Mouse (Mus musculus) layer of hippocampus, adult 11-12 months (tissue): Measurements from ENCODE around the gene Fbxl5.
A peak's percentile ranks its signal among the peaks of the same experiment; 100 is the strongest.

ENCODE experiments used
- DNase-seq: peaks from one replicate; pipeline ENCODE4 v3.0.0; 2022; ENCODE audit warnings: low spot score

Gene Fbxl5

DNA sequence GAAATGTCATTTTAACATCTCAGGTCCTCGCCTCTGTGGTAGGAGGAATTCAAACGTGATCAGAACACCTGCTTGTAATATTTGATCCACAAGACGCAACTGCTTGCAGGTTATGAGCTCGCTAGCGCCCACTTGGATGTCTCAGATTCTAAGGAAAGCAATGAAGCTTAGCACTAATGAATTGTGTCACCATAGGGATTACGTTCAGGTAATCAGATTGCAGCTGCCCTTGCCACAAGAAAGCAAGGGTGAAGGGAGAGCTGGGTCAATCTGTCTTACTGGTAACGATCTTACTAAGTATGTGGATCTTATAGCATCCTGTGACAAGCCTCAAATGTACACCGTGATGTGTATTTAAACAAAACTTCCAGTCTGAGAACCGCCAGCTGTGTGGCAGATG lies 5.9 kb upstream of the Fbxl5 start:
- DNase-seq, result no peak

DNA sequence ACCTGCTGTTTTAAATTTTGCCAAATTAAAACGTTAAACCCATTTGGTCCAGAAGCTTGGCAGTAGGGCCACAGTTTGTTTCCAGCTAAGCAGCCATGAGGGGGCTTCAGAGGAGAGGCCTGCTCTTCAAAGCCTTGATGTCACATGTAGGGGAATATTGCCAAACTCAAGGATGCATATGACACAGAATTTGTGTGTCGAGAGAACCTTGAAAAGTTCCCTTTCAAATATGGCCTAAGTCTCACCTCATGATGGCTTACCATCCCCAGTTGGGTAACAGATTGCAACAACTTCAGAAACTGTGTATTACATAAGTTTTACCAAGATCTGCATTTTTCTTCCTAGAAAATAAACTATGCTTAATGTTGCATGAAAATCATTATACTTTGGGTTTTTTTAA lies 5.4 kb upstream of the Fbxl5 start:
- no peak for DNase-seq

DNA sequence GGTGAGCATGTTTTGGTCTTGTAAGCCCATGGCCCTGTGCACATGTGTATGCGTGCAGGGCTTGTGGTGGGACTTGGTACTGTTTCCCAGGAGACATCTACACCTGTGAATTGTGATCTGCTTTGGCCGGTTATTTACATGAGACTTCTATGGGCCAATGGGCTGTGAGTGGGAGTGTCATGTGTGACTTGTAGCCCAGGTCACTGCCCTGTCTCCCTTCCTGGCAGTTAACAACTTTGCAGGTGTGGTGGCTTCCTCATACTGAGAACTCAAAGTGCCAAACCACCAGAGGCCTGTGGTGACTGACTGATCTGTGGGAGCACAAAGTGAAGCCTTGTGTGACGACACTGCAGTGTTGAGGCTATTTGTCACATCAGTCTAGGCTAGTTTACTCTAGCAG lies 3.1 kb upstream of the Fbxl5 start:
- DNase-seq, result no peak

DNA sequence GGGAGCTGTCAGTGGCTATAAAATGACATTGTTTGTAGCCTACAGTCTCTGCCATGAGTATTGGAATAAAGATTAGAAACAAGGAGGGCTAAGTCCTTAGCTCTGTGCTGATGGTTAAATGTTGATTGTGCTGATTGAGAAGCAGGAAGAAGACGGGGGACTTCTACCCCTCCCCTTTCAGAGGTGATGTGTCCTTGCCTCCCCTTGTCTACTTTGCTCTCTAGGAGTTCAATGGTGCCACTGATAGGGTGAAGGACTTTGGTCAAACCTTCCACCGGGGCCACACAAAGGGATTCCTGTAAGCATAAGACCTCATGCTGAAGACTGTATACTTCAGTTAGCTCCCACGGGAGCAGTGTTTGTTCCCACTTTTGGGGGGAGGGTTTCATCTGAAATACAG lies 1.4 kb upstream of the Fbxl5 start:
- no peak for DNase-seq

DNA sequence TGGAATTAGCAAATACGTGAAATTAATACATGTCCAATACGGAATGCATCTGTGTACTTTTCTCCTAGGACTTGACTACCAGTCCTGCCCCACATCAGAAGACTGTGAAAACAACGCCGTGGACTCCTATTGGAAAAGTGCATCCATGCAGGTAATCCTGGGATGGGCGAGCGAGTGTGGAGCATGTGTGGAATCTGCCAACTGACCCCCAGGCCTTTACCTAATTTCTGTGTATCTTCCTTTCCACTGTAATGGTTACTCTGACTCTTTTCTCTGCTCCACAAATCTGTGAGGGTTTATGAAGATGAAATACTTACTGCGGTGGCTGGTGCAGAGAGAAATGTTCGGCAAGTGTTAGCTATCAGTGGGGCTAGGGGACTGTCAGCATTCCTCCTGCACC lies 761 bp upstream of the Fbxl5 start:
- no peak for DNase-seq

DNA sequence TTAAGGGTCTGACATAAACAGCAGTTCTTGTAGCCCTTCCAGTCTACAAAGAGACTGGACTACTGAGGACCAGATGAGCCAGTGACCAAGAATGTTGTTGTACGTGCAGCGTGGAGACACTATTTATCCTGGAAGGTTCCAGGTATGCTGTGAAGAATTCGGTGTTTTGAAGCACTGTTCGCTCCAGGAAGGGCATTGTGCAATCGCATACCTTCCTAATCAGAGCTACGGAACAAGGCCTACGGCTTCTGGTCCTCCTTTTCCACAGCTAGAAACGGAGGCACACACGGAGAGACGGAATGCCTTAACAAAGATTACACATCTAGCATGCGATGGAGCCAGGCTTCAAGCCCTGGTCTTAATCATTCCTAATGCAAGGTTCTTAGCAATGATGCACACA lies 653 bp downstream of the Fbxl5 start:
- DNase-seq, result no peak

DNA sequence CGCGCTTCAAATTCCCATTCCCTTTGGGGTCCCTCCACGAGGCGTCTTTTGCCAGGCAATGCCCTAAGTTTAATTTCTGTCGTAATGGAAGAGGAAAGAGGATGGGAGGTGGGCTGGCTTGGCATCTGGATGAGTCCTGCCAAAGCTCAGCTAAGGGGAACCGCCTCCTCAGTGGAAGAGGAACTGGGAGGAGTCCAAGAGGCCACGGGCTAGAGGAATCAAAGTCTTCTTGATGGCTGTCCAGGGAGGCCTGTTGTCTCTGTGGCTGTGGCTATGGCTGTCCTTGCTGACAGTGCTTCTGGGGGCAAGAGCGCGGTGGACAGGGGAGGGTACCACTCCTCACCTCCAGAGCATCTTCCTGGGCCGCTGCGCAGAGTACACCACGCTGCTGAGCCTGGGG lies 2.7 kb downstream of the Fbxl5 start, which contains the start of gene Bst1:
Bst1 (plus strand) TSS at position 191 of the 400 bp plus-strand sequence.
- DNase-seq, result no peak

DNA sequence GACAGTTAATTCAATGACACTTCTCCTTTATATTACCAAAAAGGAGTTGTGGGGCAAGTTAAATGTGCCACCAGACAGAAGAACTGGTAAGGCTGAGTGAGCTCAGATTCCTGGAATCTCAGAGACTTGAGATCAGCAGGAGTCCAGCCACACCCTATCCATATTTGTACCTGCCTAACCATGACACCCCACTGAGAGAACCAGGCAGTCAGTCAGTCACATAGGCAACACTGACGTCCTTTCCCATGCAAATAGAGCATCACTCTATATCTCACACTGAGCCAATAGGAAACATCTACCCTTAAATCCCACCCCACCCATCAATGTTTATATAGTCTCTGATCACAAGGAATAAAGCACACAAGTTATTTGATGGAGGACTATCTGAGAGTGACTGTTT lies 5.7 kb downstream of the Fbxl5 start:
- DNase-seq, result no peak

DNA sequence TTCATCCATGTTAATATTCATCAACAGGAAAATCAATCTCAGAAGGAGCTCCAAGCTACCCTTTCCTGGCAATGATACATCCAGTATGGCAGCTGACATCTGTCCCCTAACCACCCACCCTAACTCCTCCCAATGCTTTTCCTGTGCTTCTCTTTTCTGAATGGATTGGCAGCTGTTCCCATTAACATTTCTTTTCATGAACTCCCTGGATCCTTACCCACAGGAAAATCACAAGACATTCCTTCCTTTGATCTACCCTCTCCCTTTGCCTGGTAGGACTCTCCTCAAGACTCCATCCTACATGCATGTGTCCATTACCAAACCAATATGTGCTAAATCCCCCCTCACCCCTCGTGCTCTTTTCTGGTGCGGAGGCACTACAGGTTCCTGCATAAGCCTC lies 6.9 kb downstream of the Fbxl5 start:
- no peak for DNase-seq

DNA sequence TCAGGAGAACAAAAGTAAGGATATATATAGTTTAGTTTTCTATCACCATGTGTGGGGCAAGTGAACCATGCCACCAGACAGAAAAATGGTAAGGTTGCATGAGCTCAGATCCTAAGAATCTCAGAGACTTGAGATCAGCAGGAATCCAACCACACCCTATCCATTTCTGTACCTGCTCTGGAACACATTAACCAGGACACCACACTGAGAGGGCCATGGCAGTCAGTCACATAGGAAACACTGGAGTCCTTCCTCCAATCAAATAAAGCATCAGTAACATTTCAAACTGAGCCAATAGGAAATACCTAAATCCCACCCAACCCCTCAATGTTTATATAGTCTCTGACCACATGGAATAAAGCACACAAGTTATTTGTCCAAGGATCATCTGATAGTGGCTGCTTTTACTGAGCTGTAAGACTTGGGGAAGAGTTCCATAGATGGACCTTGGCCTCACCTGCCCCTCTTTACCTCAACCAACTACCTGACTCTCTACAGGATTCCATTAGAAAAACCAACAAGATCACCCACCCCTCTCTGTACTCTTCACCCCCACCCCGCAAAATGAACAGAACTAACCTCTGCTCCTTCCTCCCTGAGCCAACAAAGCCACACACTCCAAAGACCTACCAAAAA lies 10.9 kb downstream of the Fbxl5 start:
- no peak for DNase-seq

DNA sequence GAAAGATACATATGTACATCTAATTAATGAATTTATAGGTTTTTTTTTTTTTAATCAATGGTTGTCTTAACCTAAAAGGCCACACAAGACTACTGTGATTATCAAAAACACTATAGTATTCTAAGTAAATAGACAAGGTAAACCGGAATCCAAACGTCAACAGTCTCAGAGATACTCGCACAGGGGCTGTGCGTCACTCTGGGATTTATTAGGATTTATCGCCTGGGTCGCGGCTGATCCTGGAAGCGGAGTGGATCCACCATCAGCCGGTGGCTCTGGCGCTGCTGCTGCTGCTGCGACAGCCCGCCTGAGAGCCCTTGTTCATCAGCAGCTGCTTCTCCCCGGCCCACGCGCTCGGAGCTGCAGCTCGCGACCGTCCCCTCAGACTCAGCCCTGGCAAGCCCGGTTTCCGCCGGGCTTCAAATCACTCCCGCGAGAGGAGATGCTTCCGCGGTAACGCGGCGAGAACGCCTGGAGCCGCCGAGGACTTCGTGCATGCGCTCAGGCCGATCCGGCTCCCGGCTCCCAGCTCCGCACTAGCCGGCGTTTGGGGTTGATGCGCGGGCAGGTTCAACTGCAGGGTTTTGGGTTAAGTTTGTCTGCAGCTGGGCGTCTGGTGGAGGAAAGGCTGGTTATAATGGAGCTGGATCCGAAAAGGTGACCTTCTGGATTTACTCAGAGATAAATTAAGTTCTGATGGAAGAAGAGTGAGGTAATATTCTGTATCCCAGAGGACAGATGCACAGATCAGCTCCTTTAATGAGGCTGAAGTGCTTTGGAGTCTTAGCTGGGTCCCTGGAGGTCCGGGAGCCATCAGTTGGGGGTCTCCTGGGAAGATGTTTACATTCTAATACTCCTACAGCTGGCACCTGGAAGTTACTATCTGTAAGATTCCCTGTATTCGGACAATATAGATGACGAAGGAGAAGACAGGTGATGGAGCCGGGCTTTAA lies 13.4 kb downstream of the Fbxl5 start:
- peak; percentile 85 for DNase-seq

DNA sequence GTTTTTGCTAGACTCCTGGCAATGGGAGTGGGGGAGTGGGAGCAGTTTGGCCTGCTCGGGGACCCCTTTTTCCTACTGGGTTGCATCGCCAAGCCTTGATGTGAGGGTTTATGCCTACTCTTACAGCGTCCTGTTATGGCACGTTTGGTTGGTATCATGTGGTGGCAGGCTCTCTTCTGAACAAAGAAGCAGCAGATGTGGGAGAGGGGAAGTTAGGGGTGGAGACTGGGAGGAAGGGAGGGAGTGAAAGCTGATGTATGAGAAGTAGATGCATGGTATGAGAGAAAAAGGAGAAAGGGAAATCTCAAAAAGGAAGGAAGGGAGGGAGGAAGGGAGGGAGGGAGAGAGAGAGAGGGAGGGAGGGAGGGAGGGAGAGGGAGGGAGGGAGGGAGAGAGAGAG lies 14.5 kb downstream of the Fbxl5 start:
- DNase-seq, result no peak

DNA sequence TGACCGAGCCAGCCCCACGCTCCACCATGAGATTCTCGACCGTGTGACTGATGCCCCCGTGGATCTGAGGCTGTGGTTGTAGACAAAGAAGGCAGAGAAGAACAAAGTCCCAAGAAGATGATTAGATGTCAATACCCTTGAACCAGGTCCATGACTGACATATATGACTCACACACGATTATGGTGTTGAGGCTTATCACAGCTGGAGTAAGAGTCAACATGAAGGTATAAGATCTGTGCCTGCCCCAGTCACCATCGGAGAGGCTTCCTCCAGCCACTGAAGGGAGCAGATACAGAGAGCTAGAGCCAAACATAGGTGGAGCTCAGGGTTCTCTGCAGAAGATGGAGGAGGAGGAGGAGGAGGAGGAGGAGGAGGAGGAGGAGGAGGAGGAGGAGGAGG lies 15.1 kb downstream of the Fbxl5 start:
- no peak for DNase-seq

DNA sequence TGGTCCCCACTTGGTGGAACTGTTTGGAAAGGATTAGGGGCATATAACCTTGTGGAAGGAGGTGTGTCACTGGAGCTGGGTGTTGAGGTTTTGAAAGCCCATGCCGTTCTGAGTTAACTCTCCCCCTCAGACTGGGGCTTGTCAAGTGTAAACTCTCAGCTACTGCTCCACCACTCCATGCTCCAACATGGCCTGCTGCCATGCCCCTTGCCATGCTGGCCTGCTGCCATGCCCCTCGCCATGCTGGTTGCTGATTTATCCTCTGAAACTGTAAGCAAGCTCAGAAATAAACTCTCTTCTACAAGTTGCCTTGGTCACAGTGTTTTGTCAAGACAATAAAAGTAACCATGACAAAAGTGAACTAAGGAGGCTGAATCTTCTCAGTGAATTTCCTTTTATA lies 16.0 kb downstream of the Fbxl5 start:
- DNase-seq, result no peak

DNA sequence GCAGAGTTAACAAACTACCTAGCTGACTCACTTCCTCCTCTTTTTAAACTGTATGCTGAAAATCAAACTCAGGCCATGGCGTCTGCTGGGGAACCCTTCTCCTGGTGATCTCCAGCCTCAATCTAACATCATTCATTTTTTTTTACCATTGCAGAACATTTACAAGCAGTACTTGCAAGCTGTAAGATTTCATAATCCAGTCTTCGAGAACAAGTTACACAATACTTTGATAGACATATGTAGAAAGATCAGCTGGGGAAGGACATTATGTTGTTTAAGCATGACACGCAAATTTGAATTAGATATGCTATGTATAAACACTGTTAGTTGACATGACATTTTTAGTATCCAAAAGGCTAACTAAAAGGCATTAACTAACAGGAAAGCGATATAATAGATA lies 19.6 kb downstream of the Fbxl5 start:
- no peak for DNase-seq

DNA sequence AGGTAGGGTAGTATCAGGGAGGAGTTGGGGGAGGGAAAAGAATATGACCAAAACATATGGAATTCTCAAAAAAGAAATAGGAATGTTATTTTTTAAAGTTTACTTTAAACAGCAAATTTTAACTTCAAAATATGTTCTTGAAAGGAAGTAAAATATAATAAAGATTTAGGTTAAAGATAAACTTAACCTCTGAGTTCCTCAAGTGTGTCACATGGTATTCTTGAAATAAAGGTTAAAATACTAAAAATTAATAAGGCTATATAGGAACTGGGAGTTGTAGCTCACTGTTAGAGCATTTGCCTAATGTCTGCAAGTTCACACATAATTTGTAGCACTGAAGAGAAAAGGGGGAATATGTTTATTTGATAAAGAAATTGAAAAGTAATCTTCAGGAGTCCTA lies 20.2 kb downstream of the Fbxl5 start:
- no peak for DNase-seq

DNA sequence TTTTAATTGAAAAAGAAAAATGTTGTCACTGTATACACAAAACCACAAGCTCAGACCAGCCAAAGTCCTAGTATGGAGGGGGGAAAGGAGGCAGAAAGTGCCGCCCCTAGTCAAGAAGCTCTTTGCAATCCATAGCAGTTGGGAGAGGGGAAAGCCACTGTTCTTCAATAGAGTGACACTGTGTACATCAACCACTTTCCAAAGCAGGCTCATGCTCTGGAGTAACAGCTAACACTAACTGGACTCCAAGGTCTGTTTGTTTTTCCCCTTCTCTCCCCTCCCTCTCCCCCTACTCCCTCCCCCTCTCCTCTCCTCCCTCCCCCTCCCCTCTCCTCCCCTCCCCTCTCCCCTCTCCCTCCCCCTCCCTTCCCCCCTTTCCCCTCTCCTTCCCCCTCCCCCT lies 20.7 kb downstream of the Fbxl5 start:
- no peak for DNase-seq

DNA sequence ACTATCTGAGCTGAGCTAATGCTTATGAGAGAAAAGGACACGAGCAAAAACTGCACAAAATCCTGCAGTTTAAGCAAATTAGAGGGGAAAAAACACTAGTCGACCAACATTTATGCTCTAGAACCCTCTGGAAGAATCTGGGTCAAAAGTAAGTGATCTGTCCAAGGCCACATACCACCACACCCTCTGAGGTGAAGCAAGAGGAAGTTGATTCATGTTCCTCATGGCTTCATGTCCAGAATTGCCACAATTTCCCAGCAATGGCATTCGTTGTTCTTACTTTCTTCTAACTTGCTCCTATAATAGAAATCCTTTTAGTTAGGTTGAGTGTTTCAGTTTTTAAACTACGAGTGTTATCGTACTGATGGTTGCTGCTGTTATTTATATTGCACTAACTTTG lies 21.9 kb downstream of the Fbxl5 start:
- DNase-seq, result no peak

DNA sequence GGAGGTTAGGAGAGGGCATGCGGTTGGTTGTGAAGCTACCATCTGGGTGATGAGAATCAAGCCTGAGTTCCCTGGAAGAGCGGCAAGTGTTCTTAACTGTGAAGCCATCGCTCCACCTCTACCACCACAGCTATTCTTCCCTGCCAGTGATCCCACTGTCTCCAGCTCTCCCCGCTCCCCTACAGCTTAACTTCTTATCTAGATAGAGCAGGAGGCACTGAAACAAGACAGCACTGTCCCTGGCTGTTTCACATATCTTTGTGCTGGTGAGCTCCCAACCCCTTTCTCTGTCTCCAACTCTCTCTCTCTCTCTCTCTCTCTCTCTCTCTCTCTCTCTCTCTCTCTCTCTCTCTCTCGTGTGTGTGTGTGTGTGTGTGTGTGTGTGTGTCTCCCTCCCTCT lies 29.1 kb downstream of the Fbxl5 start:
- DNase-seq, result no peak

DNA sequence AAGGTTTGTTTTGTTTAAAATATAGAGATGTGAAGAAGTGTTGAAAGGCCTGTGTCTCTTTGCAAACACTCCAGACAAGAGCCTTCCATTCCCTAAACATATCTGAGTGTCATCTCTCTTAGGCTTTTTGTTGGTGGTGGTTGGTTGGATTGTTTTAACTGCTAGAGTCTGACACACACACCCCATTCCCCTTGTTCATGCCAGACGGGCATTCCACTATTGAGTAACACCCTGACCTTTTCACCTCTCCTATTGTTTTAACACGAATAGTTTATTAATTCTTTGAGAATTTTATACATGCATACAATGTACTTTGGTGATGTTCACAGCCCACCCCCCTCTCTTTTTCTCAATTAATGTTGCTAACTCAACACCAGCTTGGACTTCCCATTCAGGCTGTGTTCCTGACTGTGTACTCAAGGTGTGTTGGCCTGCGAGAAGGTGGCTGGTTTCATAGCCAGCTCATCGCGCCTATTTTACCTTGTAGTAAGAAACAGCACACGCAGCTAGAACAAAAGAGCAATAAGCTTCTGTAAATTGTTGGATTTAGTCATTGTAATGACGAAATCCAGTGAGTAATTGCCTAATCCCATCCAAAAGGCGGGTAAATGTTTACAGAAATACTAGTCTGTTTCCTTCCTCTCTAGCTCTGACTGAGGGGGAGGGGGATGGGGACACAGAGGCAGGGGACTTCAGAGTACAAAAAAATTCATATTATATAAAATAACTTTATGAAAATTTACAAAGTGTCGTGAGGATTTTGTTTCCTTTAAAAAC lies 33.3 kb downstream of the Fbxl5 start:
- no peak for DNase-seq

DNA sequence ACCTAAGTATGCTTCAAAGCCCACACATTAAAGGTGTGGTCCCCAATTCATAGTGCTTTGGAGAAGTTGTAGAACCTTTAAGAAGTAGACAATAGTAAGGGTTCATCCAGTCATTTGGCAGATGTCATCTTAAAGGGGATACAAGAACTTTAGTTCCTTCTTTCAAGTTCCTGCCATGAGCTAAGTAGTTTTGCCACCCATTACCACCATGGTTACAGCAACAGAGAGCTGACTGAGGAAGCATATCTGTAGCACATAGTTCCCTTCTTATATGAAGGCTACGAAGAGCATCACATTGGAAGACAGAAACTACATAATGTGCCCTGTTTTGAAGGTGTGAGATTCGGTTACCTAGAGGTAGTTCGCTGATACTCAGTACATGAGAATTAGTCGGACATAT lies 34.8 kb downstream of the Fbxl5 start:
- no peak for DNase-seq

DNA sequence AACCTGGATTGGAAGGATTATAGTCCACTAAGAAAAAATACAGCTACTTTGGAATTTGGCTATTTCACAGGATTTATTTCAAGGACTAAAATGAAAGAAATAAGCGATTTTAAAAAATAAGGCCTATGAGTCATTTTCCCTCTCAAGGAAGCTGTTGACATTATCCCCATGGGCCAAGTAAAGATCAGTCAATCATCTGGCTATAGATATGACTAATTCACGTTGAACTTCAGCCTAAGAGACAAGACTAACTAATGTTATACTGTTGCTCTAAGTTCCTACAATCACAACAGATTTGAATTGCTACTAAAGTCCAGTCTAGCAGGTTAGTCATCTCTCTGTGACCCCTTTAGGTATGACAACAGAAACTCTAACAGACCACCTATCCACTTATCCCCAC lies 37.4 kb downstream of the Fbxl5 start:
- no peak for DNase-seq
